Mouse (Mus musculus) gastrocnemius, postnatal 4 days (tissue): Measurements from ENCODE around the gene Hcfc1r1. TPM values are rescaled to one million over a fixed set of nuclear protein-coding genes. Genes with fewer than 3 reads are reported as not detected.

Experiments
- DNase-seq, 2 experiments: peaks; one replicate each; pipeline ENCODE4 v3.0.0; 2021 to 2022; ENCODE audit warnings: low spot score in 2 of 2, mixed read lengths in 2 of 2
- long read RNA-seq, 2 experiments: library from polyadenylated mRNA; stranded (forward); transcript quantifications; one replicate each; pipeline ENCODE4 v2.0.0; 2021
- total RNA-seq, 2 experiments: library from RNA; stranded (reverse); gene quantifications; 2 replicates each; pipeline ENCODE4 v1.2.3; 2021

The Hcfc1r1 gene
- 100 to 1,000 TPM; 214 to 230 TPM for total RNA-seq
- long read RNA-seq, experiment 1, transcript Hcfc1r1-201 (3 exons, 946 nt): major isoform, 23 of 93 reads
- long read RNA-seq, experiment 1, partial matches to known transcripts: 55 of 93 reads
- long read RNA-seq, experiment 1, other reads (novel, unspliced or antisense): 15 of 93 reads
- long read RNA-seq, experiment 2, transcript Hcfc1r1-201 (3 exons, 946 nt): major isoform, 26 of 86 reads
- long read RNA-seq, experiment 2, partial matches to known transcripts: 46 of 86 reads
- long read RNA-seq, experiment 2, other reads (novel, unspliced or antisense): 14 of 86 reads

- DNase-seq: peak; percentile 69 to 86
Observed at GRCm38 (mm10) chr17:23673424-23674073, at the start of gene Hcfc1r1, which contains the start of gene Thoc6. Gene Hcfc1r1, plus strand, starts transcription at chr17:23673596. Gene Thoc6, minus strand, starts transcription at chr17:23673882.

GRCm38 (mm10) chr17:23627813-23628212 is 45.6 kb upstream of the Hcfc1r1 start:
- DNase-seq: no peak

GRCm38 (mm10) chr17:23630195-23631020 is 43.0 kb upstream of the Hcfc1r1 start:
- DNase-seq: peak; percentile 64 to 81

- no peak for DNase-seq
Observed at GRCm38 (mm10) chr17:23631241-23631640, 42.2 kb upstream of the Hcfc1r1 start.

- no peak for DNase-seq
Observed at GRCm38 (mm10) chr17:23644613-23645495, 28.5 kb upstream of the Hcfc1r1 start, which contains the start of gene Mmp25. Gene Mmp25, minus strand, starts transcription at chr17:23645277.

GRCm38 (mm10) chr17:23645894-23646293 is 27.5 kb upstream of the Hcfc1r1 start:
- DNase-seq: no peak

GRCm38 (mm10) chr17:23651363-23651762 is 22.0 kb upstream of the Hcfc1r1 start:
- DNase-seq: no peak

- DNase-seq: no peak
Observed at GRCm38 (mm10) chr17:23653324-23653723, 20.1 kb upstream of the Hcfc1r1 start.

- no peak for DNase-seq
Observed at GRCm38 (mm10) chr17:23654001-23654400, 19.4 kb upstream of the Hcfc1r1 start.

GRCm38 (mm10) chr17:23654410-23654809 is 19.0 kb upstream of the Hcfc1r1 start:
- DNase-seq: no peak

GRCm38 (mm10) chr17:23658450-23658849 is 14.9 kb upstream of the Hcfc1r1 start:
- no peak for DNase-seq

- DNase-seq: no peak
Observed at GRCm38 (mm10) chr17:23660117-23660875, 13.1 kb upstream of the Hcfc1r1 start, which contains the start of gene Bicdl2. Gene Bicdl2, plus strand, starts transcription at chr17:23660506.

- DNase-seq: no peak
Observed at GRCm38 (mm10) chr17:23660876-23661200, 12.6 kb upstream of the Hcfc1r1 start.

- no peak for DNase-seq
Observed at GRCm38 (mm10) chr17:23661526-23661925, 11.9 kb upstream of the Hcfc1r1 start.

GRCm38 (mm10) chr17:23664556-23665021 is 8.8 kb upstream of the Hcfc1r1 start:
- DNase-seq: no peak

- DNase-seq: no peak
Observed at GRCm38 (mm10) chr17:23665511-23665910, 7.9 kb upstream of the Hcfc1r1 start.

- DNase-seq: no peak
Observed at GRCm38 (mm10) chr17:23670516-23671074, 2.8 kb upstream of the Hcfc1r1 start.

- DNase-seq: no peak
Observed at GRCm38 (mm10) chr17:23671519-23671918, 1.9 kb upstream of the Hcfc1r1 start.

- no peak for DNase-seq
Observed at GRCm38 (mm10) chr17:23672761-23673160, 635 bp upstream of the Hcfc1r1 start.
